Mouse (Mus musculus): ENCODE results near the gene Pigv. TPM values are rescaled to one million over a fixed set of nuclear protein-coding genes. Genes with fewer than 3 reads are reported as not detected.
"Not testable (repeated sequence)": the region's sequence is repeated elsewhere in the genome, so short reads cannot be mapped to it uniquely, and the experiment has no call there.

The Pigv gene
- total RNA-seq, 2 experiments from 2014 or later = 8.3 to 9.1 TPM

DNA sequence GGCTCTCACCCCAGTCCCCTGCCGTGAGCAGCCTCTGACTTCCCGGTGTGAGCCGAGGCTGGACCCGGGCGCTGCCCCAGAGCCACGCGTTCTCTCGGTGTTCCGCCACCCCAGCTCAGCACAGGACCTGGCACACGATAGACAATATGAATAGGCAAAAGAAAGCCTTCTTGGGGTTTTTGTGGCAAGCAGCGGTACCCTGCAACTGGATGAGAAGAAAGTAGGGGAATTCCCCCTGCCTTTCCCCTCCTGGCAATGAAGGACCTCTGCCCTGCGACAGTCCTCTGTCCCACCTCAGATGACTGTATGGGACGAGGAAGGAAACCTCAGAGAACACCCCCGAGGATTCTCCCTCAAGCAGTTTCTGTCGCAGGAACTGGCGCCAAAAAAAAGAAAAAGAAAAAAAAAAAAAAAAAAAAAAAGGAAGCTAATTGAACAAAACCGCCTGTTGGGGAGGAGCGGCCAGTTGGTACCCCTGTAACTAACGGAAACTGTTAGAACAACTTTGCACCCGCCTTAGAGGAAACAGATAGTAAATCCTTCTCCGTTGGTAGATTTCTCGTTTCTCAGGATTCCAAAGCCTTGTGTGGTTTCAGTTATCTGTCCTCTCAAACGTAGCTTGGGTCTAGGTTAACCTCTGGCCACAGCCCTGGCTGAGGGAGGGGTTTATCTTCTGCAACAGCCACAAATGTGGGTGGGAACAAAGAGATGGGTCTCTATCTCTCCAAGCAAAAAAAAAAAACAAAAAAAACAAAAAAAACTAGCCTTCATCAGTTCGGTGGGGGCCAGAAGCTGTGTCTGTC is 599 bp upstream of the Pigv start:
- no peak for DNase-seq

DNA sequence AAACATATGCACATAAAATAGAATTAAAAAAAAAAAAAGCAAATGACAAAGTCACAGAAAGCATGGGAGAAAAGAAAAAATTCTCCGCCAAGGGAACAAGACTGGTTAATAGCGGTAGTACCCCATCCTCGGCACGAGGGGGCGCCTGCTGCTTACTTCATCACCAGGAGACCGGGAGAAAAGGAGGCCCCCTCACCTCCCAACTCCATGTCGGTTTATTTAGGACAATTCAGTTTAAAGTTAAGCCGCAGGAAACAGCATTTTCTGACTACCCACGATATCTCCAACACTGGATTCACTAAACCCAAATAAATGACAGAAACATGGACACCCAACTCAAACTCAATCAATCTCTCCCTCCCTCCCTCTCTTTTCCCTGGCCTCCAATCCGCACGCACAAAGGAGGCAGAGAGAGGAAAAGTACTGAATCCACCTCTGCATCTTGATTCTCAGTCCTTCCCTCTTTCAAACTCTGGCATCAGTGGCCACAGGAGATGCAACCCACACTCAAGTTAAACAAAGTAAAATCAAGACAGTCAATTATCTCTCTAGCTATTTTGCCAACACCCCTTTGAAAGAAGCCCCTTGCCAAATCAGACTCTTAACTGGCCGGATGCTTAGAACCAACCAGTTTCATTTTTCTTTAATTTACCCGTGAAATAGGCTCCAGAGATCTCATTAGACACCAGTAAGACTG is 1.1 kb downstream of the Pigv start:
- DNase-seq = peak; percentile 75 to 82

DNA sequence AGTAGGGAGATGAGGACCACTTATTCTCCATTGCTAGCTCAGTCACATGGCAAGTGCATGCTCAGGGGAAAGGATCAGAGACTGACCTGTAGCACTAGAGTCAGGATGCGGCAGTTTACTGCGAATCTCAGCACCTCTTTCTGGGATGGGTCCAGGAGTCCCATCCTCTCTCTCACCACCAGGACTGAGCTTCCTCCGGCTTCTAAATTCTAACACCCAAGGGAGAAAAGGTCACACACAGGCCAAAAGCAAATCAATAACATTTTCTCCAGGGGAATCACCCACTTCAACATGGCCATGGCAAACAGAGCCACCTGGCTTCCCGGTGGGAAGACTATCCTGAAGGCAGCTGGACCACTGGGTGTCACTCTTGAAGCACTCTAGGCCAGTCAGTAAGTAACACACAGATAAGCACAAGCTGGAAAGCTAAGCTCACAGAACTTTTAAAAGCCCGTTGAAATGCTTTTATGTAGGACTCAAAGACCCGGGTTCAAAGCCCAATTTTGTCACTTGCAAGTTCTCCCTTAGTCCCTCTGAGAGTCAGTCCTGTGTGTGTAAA is 2.7 kb downstream of the Pigv start:
- no peak for DNase-seq

DNA sequence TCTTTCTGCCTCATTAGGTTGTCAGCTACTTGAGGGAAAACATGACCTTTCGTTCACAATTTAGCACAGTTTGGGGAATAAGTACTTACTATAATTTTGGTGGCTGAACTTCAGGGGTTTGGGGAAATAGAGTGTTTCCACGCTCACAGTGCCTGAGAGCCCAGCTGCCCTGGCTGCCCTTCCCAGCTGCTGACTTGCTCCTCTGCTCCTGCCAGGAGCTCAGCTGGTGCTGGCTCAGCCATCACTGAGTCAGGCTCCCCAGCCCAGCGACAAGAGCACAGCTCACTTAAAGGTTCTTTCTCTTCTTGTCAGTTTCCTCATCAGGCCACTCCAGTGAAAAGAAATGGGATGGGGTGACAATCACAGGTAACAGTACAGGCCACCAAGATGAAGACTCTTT is 3.9 kb downstream of the Pigv start:
- DNase-seq = no peak

DNA sequence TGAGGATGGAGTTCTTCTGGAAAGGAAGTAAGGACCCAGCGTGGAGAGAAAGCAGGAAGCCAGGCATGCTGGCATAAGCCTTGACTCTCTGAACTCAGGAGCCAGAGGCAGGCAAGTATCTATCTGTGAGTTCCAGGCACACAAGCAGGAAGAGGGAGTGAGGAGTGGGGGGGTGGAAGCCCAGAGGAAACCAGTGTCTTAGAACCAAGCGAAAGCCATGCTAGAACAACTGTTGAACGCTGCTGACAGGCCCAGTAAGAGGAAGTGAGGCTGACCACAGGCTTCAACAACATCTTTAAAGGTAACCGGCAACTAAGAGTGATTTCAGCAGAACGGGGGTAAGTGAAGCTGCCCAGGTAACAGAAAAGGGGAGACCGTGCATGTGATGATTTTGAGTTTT is 6.2 kb downstream of the Pigv start:
- no peak for DNase-seq

DNA sequence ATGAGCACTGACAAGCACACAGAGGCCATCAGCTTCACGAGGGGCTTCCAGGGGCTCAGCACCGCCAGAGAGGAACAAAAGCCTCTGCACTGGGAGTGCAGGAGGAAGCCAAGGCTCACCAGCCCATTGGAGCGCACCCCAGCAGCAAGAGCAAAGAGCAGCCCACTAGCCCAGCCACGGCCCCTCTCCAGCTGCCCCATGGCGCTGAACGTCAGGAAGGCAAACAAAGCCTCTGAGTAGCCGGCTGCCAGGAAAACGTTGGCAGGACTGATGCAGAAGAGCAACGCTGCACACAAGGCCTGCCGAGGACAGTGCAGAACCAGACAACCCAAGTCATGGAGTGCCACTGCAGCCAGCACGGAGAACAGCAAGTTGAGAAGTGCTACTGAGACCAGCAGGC is 7.3 kb downstream of the Pigv start:
- no peak for DNase-seq

DNA sequence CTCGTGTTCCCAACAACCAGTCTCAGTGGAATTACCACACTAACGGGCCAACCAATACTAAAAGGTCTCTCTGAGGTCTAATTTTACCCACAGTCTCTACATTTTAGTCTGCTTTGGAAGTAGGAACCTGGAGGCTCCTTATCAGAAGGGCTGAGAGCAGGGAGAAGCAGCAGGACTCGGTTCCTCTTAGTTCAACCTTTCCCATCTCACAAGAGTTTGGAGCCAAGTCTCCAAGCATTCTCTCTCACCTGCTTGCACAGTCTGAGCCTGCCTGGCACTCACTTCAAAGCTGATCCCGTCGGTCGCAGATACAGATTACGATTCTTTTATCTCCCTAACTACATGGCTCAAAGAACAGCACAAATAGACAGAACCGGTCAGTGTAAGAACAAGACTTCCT is 9.5 kb downstream of the Pigv start:
- no peak for DNase-seq

- DNase-seq = no peak
Observed at GRCm38 (mm10) chr4:133662421-133662820, 10.0 kb downstream of the Pigv start.

- DNase-seq = peak; percentile 81 to 86
Observed at GRCm38 (mm10) chr4:133660193-133661155, 12.0 kb downstream of the Pigv start.

GRCm38 (mm10) chr4:133659497-133660192 is 12.8 kb downstream of the Pigv start:
- DNase-seq = no peak

- no peak for DNase-seq
Observed at GRCm38 (mm10) chr4:133658729-133659128, 13.7 kb downstream of the Pigv start.

- DNase-seq = no peak
Observed at GRCm38 (mm10) chr4:133657829-133658458, 14.5 kb downstream of the Pigv start.

DNA sequence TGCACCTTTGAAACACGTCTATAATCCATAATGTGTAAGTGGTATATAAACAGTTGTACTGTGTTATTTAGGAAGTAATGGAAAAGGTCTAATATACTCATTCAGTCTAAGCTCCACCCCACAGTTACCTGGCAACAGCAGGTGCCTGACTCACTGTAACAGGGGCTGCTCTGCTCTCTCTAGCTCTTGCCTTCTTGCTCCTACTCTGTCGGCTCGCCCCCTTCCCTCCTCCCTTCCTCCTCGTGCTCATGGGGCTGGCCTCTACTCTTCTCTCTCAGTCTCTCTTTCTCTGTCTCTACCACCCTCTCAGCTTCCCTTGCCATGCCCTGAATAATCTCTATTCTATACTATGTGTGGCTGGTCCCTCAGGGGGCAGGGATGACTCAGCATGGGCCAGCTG is 15.4 kb downstream of the Pigv start:
- DNase-seq = no peak

- no peak for DNase-seq
Observed at GRCm38 (mm10) chr4:133656294-133656693, 16.2 kb downstream of the Pigv start.

GRCm38 (mm10) chr4:133654070-133654469 is 18.4 kb downstream of the Pigv start:
- not testable (repeated sequence) for DNase-seq

DNA sequence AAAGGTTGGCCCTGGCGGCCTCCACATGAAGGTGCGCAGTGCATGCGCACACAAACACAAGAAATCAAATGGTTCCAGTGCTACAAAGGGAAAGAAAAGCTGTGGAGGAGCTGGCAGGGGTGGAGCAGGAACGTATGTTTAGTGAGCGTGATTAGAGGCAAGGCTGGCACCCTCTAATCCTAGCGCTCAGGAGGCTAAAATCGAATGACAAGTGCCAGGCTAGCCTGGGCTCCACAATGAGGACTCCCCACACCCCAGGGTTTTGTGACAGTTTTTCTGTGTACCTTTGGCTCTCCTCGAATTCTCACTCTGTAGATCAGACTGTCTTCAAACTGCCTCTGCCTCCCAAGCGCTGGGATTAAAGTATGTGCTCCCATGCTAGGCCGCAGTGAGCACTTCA is 19.7 kb downstream of the Pigv start:
- DNase-seq = no peak

- no peak for DNase-seq
Observed at GRCm38 (mm10) chr4:133651986-133652385, 20.5 kb downstream of the Pigv start.

GRCm38 (mm10) chr4:133651445-133651844 is 21.0 kb downstream of the Pigv start:
- DNase-seq = no peak

- DNase-seq = peak; percentile 73 to 75
Observed at GRCm38 (mm10) chr4:133649989-133650699, 22.3 kb downstream of the Pigv start, which contains the start of gene Zdhhc18. Gene Zdhhc18 (minus strand): TSS chr4:133650154.

GRCm38 (mm10) chr4:133649464-133649863 is 23.0 kb downstream of the Pigv start:
- DNase-seq = not testable (repeated sequence)

DNA sequence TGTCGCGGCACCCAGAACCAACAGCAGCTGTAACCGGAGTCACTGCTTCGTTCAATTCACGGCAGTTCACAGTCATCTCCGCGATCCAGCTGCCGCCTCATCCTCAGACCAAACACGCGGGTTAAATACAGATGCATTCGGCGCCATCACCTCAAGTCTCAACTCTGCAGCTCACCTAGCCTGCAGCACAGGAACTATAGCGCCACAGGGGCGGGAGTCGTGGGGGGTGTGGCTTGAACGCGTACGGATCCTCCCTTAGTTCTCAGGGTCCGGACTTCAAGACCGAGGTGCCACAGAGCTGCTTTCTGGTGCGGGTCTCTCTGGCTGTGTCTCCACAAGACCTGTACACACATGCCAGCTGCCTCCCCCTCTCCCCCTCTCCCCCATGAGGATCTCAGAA is 26.8 kb downstream of the Pigv start:
- DNase-seq = no peak
